Comparison of ENCODE assay signal across 25 mouse cellular contexts in the genomic region with DNA sequence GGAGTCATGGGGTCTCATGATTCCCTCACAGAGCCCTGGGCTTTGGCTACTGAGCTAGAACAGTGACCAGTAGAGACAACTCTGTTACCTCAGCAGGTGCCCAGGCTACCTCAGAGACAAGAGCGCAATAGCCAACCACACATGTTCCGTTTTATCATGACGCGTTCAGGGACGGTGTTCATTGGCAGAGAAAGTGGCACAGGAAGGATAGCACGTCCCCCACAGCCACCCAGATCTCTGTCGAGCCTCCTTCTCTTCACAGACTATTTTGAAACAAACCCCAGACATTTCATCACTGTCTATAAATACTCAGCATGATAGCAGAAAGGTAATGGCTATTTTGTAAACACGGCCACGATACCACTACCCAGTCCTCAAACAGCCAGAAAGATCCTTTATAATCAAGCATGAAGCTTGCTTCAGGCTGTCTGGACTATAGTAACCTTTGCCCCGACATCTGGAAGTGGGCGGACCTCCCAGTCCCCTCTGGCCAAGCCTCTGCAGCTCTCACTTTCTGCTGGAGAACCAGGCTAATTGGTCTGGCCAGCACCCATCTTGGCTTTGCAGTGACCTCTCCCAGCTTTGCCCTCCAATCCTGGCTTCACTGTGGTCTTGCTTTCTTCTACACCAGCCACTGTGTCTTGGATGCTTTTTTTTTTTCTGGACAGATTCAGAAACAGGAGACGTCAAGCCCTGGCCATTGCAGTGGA. TPM values are rescaled to one million over a fixed set of nuclear protein-coding genes. Genes with fewer than 3 reads are reported as not detected.
DNase-seq lines count a peak whose midpoint lies in the region; ATAC-seq and TF ChIP-seq lines count a peak whose summit lies in the region.
"Had no signal": no experiment of that assay in that cellular context is flagged by ENCODE, and none has a peak within 500 bp of the region (broad histone marks: within the 10 kb centered on the region; RNA-seq: fewer than 3 reads in every experiment).

No protein-coding gene starts in this region.

- no peaks in the 10 kb centered on the region for H3K4me1 ChIP-seq in lung, postnatal 0 days (ENCODE audit: insufficient read depth, low read depth, low read length)
- H3K4me1 ChIP-seq in forebrain, embryonic 12.5 days, result no peaks in the 10 kb centered on the region; the same call in 1 of the 2 replicates
- H3K4me1 ChIP-seq: hindbrain, embryonic 12.5 days; limb, embryonic 15.5 days; midbrain, embryonic 12.5 days had no signal

- 67% methylated on average over 12 of the region's 12 CpGs for WGBS in lung, postnatal 0 days
- WGBS in forebrain, embryonic 12.5 days, result 81% methylated on average over 12 of the region's 12 CpGs

- peak; percentile 35 to 50 for DNase-seq in heart, adult 18-20 months
- DNase-seq in heart, postnatal 25 days (ENCODE audit: low spot score), result no peak
- peak; percentile 11 for DNase-seq in lung, postnatal 10 days
- no peak for DNase-seq in lung, postnatal 0 days (ENCODE audit: low spot score)
- peak; percentile 11 for DNase-seq in embryo, embryonic 11 days
- DNase-seq in heart, postnatal 14 days, result peak; percentile 5 to 10
- DNase-seq: adrenal gland, postnatal 10 days; cerebellum, adult 2 months; cerebellum, postnatal 25 days; forebrain, postnatal 0 days; kidney, adult 2 months; left cerebral cortex, postnatal 4 days had no signal

- no peak for ATAC-seq in lung, postnatal 0 days
- no peak for ATAC-seq in forebrain, embryonic 12.5 days (ENCODE audit: low FRiP score)
- ATAC-seq: forebrain, postnatal 0 days had no signal

- TF ChIP-seq EP300 in lung, postnatal 0 days (IDR thresholded peaks at IDR 0.05), result no peak

- intact Hi-C loops in heart, postnatal 25 days (cut with DNase I), result no loop called here
- intact Hi-C loops in heart, postnatal 14 days (cut with DNase I), result no loop called here

- no peak overlapping the region for H3K4me3 ChIP-seq in lung, postnatal 0 days (ENCODE audit: low read depth, low read length)
- no peak overlapping the region for H3K4me3 ChIP-seq in forebrain, embryonic 12.5 days (replicated peaks)
- H3K4me3 ChIP-seq: forebrain, embryonic 10.5 days; heart, embryonic 15.5 days; hindbrain, embryonic 12.5 days; limb, embryonic 15.5 days; midbrain, embryonic 12.5 days; neural tube, embryonic 15.5 days had no signal

- no peaks in the 10 kb centered on the region for H3K36me3 ChIP-seq in lung, postnatal 0 days (ENCODE audit: insufficient read depth, low read length)
- no peaks in the 10 kb centered on the region for H3K36me3 ChIP-seq in forebrain, embryonic 12.5 days (replicated peaks)
- H3K36me3 ChIP-seq: forebrain, embryonic 10.5 days; heart, embryonic 15.5 days; hindbrain, embryonic 12.5 days; limb, embryonic 15.5 days; midbrain, embryonic 12.5 days; neural tube, embryonic 15.5 days had no signal

- H3K27me3 ChIP-seq in lung, postnatal 0 days (replicated peaks; ENCODE audit: insufficient read depth, low read length), result no peaks in the 10 kb centered on the region
- H3K27me3 ChIP-seq in forebrain, embryonic 12.5 days, result 0 out of 2 replicates have a peak, but pooled peaks cover 3% of the 10 kb centered on the region
- H3K27me3 ChIP-seq: hindbrain, embryonic 12.5 days; midbrain, embryonic 12.5 days; neural tube, embryonic 15.5 days had no signal

- H3K9me3 ChIP-seq in lung, postnatal 0 days (ENCODE audit: low read length), result no peaks in the 10 kb centered on the region
- H3K9me3 ChIP-seq in forebrain, embryonic 12.5 days, result no peaks in the 10 kb centered on the region
- H3K9me3 ChIP-seq: forebrain, embryonic 10.5 days; heart, embryonic 15.5 days; hindbrain, embryonic 12.5 days; limb, embryonic 15.5 days; midbrain, embryonic 12.5 days; neural tube, embryonic 15.5 days had no signal

- no peak for TF ChIP-seq CTCF in lung, postnatal 0 days (IDR thresholded peaks at IDR 0.05)

- no peak overlapping the region for H3K9ac ChIP-seq in lung, postnatal 0 days (replicated peaks; ENCODE audit: low read depth)
- no peak overlapping the region for H3K9ac ChIP-seq in forebrain, embryonic 12.5 days
- H3K9ac ChIP-seq: forebrain, postnatal 0 days; heart, embryonic 15.5 days; hindbrain, embryonic 12.5 days; limb, embryonic 15.5 days; midbrain, embryonic 12.5 days; neural tube, embryonic 15.5 days had no signal

- H3K27ac ChIP-seq in lung, postnatal 0 days (ENCODE audit: low read length), result no peak overlapping the region
- H3K27ac ChIP-seq in forebrain, embryonic 12.5 days, result no peak overlapping the region
- H3K27ac ChIP-seq: forebrain, embryonic 10.5 days; heart, embryonic 15.5 days; hindbrain, embryonic 12.5 days; kidney, postnatal 0 days; limb, embryonic 15.5 days; midbrain, embryonic 12.5 days; neural tube, embryonic 15.5 days had no signal

- H3K4me2 ChIP-seq in lung, postnatal 0 days (replicated peaks; ENCODE audit: low read depth, low read length), result no peak overlapping the region
- no peak overlapping the region for H3K4me2 ChIP-seq in forebrain, embryonic 12.5 days
- H3K4me2 ChIP-seq: heart, embryonic 15.5 days; hindbrain, embryonic 12.5 days; limb, embryonic 15.5 days; midbrain, embryonic 12.5 days; neural tube, embryonic 15.5 days had no signal

RNA-seq across cellular contexts. Expression of a gene that starts 11.5 kb away (rescaled TPM):
- total RNA-seq in heart, adult 18-20 months (2021), result under 1 TPM in 1 of 2 experiments, not detected in 1; 0.05 TPM
- under 1 TPM in 1 of 2 experiments, not detected in 1; 0.28 TPM for total RNA-seq in heart, postnatal 25 days (2021)
- 0.11 and 0.49 TPM in 2 replicates for polyA plus RNA-seq in lung, postnatal 0 days (2015; fragmentation: Nextera tagmentation; extraction: Ambion mirVana)
- total RNA-seq in heart, postnatal 14 days (2021), result not detected
- polyA plus RNA-seq in forebrain, embryonic 12.5 days (2016; fragmentation: Nextera tagmentation; extraction: Ambion mirVana), result 5.8 and 7.6 TPM in 2 replicates
- total RNA-seq: gastrocnemius, adult 8-10 months; megakaryocyte, adult 5-6 weeks; MEL had no signal
- polyA plus RNA-seq: heart, embryonic 15.5 days; lung, embryonic 16.5 days; thymus, postnatal 0 days had no signal

Comparison
In these comparisons a context has a peak if more than half of its experiments do, and no peak if none do; other contexts are left out.
1. DNase-seq: peak in heart, adult 18-20 months (2 of 2), lung, postnatal 10 days (single experiment), embryo, embryonic 11 days (single experiment) and heart, postnatal 14 days (2 of 2); none in heart, postnatal 25 days (single experiment) and lung, postnatal 0 days (single experiment).